Mouse (Mus musculus) liver, embryonic 14.5 days (tissue): ENCODE data around the gene Cachd1. TPM values are rescaled to one million over a fixed set of nuclear protein-coding genes. Genes with fewer than 3 reads are reported as not detected.

Experiments used
- ATAC-seq: fragments of 200-750 bp; cut with Nextera tagmentation; 2 replicates; pipeline ENCODE4 v1.8.0; 2017; ENCODE audit warnings: moderate number of reproducible peaks, mild to moderate bottlenecking, moderate library complexity; ENCODE audit not compliant: insufficient read depth
- DNase-seq, 3 experiments: peaks; one replicate each; pipeline ENCODE4 v3.0.0-alpha.2; 2012 to 2013; ENCODE audit warnings: low read depth in 3 of 3, low spot score in 3 of 3
- H3K27ac ChIP-seq: fragments of 300-500 bp; sonication (generic); 2 replicates; pipeline ENCODE4 v1.5.1; 2014; ENCODE audit warnings: moderate library complexity, mild to moderate bottlenecking, control low read depth, inconsistent platforms
- H3K27me3 ChIP-seq: fragments of 300-500 bp; sonication (generic); 2 replicates; pipeline ENCODE4 v1.6.1; 2014; ENCODE audit warnings: mild to moderate bottlenecking, low read length, moderate library complexity; ENCODE audit not compliant: control insufficient read depth, insufficient read depth
- H3K36me3 ChIP-seq: fragments of 300-500 bp; sonication (generic); replicated peaks from 2 replicates; pipeline ENCODE4 v1.6.1; 2014; ENCODE audit warnings: low read depth; ENCODE audit not compliant: control insufficient read depth, insufficient read depth
- H3K4me1 ChIP-seq, 2 experiments: fragments of 200-500 bp in 1 of 2; fragments of 300-500 bp in 1 of 2; sonication (generic) in 1 of 2; replicated peaks; 2 replicates each; pipeline ENCODE4 v1.6.1; 2012 to 2014; ENCODE audit warnings: antibody characterized with exemption in 1 of 2, inconsistent platforms in 1 of 2, low read length in 1 of 2; ENCODE audit not compliant: control insufficient read depth in 2 of 2, insufficient read depth in 2 of 2
- H3K4me2 ChIP-seq: fragments of 300-500 bp; sonication (generic); 2 replicates; pipeline ENCODE4 v1.6.1; 2014; ENCODE audit warnings: low read depth, mild to moderate bottlenecking, control low read depth, moderate library complexity
- H3K4me3 ChIP-seq, 2 experiments: fragments of 200-500 bp in 1 of 2; fragments of 300-500 bp in 1 of 2; sonication (generic) in 1 of 2; 2 replicates each; pipeline ENCODE4 v1.5.1; 2012 to 2014; ENCODE audit warnings: low read depth in 2 of 2, low read length in 2 of 2, mild to moderate bottlenecking in 2 of 2, control low read depth in 1 of 2, inconsistent platforms in 1 of 2, moderate library complexity in 1 of 2; ENCODE audit not compliant: insufficient read depth in 1 of 2
- H3K9ac ChIP-seq: fragments of 300-500 bp; sonication (generic); replicated peaks from 2 replicates; pipeline ENCODE4 v1.6.1; 2014; ENCODE audit warnings: mild to moderate bottlenecking, control low read depth, moderate library complexity
- H3K9me3 ChIP-seq: fragments of 300-500 bp; sonication (generic); 2 replicates; pipeline ENCODE4 v1.6.1; 2016; ENCODE audit warnings: low read length, mixed read lengths; ENCODE audit not compliant: control insufficient read depth
- CTCF ChIP-seq: IDR thresholded peaks from 2 replicates; pipeline ENCODE4 v1.5.1; 2016; ENCODE audit warnings: antibody characterized with exemption, low read depth, control low read depth
- EP300 ChIP-seq: IDR thresholded peaks from 2 replicates; pipeline ENCODE4 v1.6.1; 2016; ENCODE audit warnings: antibody characterized with exemption, low read depth
- WGBS: fragments of 180-500 bp; shearing (Covaris S2); extraction: QIAGEN DNeasy Blood & Tissue Kit; methylation state at CpG from one replicate; pipeline ENCODE4 v1.1.7; 2014; ENCODE audit not compliant: insufficient replicate concordance; 5-methylcytosine and 5-hydroxymethylcytosine counted together
- polyA plus RNA-seq, 2 experiments: library from polyadenylated mRNA; depleted of rRNA in 1 of 2; stranded (reverse) in 1 of 2; unstranded in 1 of 2; fragments of >200 nt; fragmentation: Nextera tagmentation in 1 of 2; extraction: Ambion mirVana in 1 of 2; gene quantifications; 2 replicates each; pipeline versions ENCODE4 v1.2.1 to v1.2.3; 2012 to 2014

Cachd1 gene
- polyA plus RNA-seq, 2 experiments: 4.5 to 10.2 TPM

- H3K9me3 ChIP-seq: no peaks in the 10 kb centered on the region
- H3K9ac ChIP-seq: no peak overlapping the region
- DNase-seq (no peak), ATAC-seq (no peak)
- H3K4me1 ChIP-seq: 0 out of 4 replicates have a peak, but pooled peaks cover 0 to 2% of the 10 kb centered on the region in 2 experiments
- no peak for TF ChIP-seq CTCF
- no peak for TF ChIP-seq EP300
- H3K27ac ChIP-seq: no peak overlapping the region
- WGBS: 70% methylated on average over 7 of the region's 7 CpGs
- no peak overlapping the region for H3K4me3 ChIP-seq
- H3K36me3 ChIP-seq: no peaks in the 10 kb centered on the region
- no peak overlapping the region for H3K4me2 ChIP-seq
- no peaks in the 10 kb centered on the region for H3K27me3 ChIP-seq
Measured at GRCm38 (mm10) chr4:100822526-100822925, 46.1 kb downstream of the Cachd1 start.

- Histone ChIP-seq H3K4me2 (no peak overlapping the region), H3K27me3 (no peaks in the 10 kb centered on the region), H3K9ac (no peak overlapping the region), H3K9me3 (no peaks in the 10 kb centered on the region), H3K4me3 (no peak overlapping the region), H3K4me1 (0 out of 4 replicates have a peak, but pooled peaks cover 0 to 3% of the 10 kb centered on the region in 2 experiments), H3K27ac (no peak overlapping the region), H3K36me3 (no peaks in the 10 kb centered on the region)
- ATAC-seq (no peak), DNase-seq (no peak)
- 37% methylated on average over 5 of the region's 5 CpGs for WGBS
- no peak for TF ChIP-seq CTCF
- no peak for TF ChIP-seq EP300
Measured at GRCm38 (mm10) chr4:100827374-100827773, 50.9 kb downstream of the Cachd1 start.

- DNase-seq (no peak), ATAC-seq (no peak)
- Histone ChIP-seq H3K36me3 (no peaks in the 10 kb centered on the region), H3K4me1 (0 out of 4 replicates have a peak, but pooled peaks cover 0 to 2% of the 10 kb centered on the region in 2 experiments), H3K27me3 (no peaks in the 10 kb centered on the region), H3K4me2 (no peak overlapping the region), H3K4me3 (no peak overlapping the region), H3K9ac (no peak overlapping the region), H3K27ac (no peak overlapping the region), H3K9me3 (no peaks in the 10 kb centered on the region)
- TF ChIP-seq CTCF (no peak), EP300 (no peak)
- 30% methylated on average over 10 of the region's 10 CpGs for WGBS
Measured at GRCm38 (mm10) chr4:100828737-100829136, 52.3 kb downstream of the Cachd1 start.

GRCm38 (mm10) chr4:100837205-100837604, 60.7 kb downstream of the Cachd1 start:
- no peak overlapping the region for H3K4me2 ChIP-seq
- H3K9me3 ChIP-seq: no peaks in the 10 kb centered on the region
- no peaks in the 10 kb centered on the region for H3K4me1 ChIP-seq
- no peak overlapping the region for H3K27ac ChIP-seq
- ATAC-seq: no peak
- no peak overlapping the region for H3K4me3 ChIP-seq
- H3K27me3 ChIP-seq: no peaks in the 10 kb centered on the region
- 61% methylated on average over 6 of the region's 6 CpGs for WGBS
- no peaks in the 10 kb centered on the region for H3K36me3 ChIP-seq
- no peak for DNase-seq
- TF ChIP-seq EP300 (no peak), CTCF (no peak)
- no peak overlapping the region for H3K9ac ChIP-seq

GRCm38 (mm10) chr4:100842629-100843028, 66.2 kb downstream of the Cachd1 start:
- Histone ChIP-seq H3K4me3 (no peak overlapping the region), H3K4me1 (no peaks in the 10 kb centered on the region), H3K9me3 (no peaks in the 10 kb centered on the region), H3K9ac (no peak overlapping the region), H3K4me2 (no peak overlapping the region), H3K36me3 (no peaks in the 10 kb centered on the region), H3K27ac (no peak overlapping the region), H3K27me3 (no peaks in the 10 kb centered on the region)
- no peak for TF ChIP-seq EP300
- no peak for TF ChIP-seq CTCF
- DNase-seq: no peak
- ATAC-seq: no peak
- 40% methylated on average over 5 of the region's 5 CpGs for WGBS
